Mouse (Mus musculus) stomach, embryonic 14.5 days (tissue): Measurements from ENCODE around the gene Fgf18. TPM values are rescaled to one million over a fixed set of nuclear protein-coding genes. Genes with fewer than 3 reads are reported as not detected.
A peak's percentile ranks its signal among the peaks of the same experiment; 100 is the strongest.

Source experiments
- ATAC-seq: fragments of 200-750 bp; cut with Nextera tagmentation; 2 replicates; pipeline ENCODE4 v1.8.0; 2017; ENCODE audit warnings: low read depth, moderate TSS enrichment; ENCODE audit not compliant: insufficient number of reproducible peaks, insufficient read depth, low FRiP score
- H3K27ac ChIP-seq: fragments of 300-500 bp; sonication (generic); 2 replicates; pipeline ENCODE4 v1.5.1; 2014; ENCODE audit warnings: mild to moderate bottlenecking, low read length, moderate library complexity, mixed read lengths
- H3K27me3 ChIP-seq: fragments of 300-500 bp; sonication (generic); 2 replicates; pipeline ENCODE4 v1.6.1; 2014; ENCODE audit warnings: low read length, control low read depth, mixed read lengths; ENCODE audit not compliant: control insufficient read depth, insufficient read depth
- H3K36me3 ChIP-seq: fragments of 300-500 bp; sonication (generic); 2 replicates; pipeline ENCODE4 v1.6.1; 2014; ENCODE audit warnings: mild to moderate bottlenecking, control low read depth, low read length, moderate library complexity, mixed read lengths; ENCODE audit not compliant: control insufficient read depth, insufficient read depth
- H3K4me1 ChIP-seq: fragments of 300-500 bp; sonication (generic); 2 replicates; pipeline ENCODE4 v1.6.1; 2014; ENCODE audit warnings: low read length, control low read depth, mixed read lengths; ENCODE audit not compliant: control insufficient read depth, insufficient read depth
- H3K4me2 ChIP-seq: fragments of 300-500 bp; sonication (generic); replicated peaks from 2 replicates; pipeline ENCODE4 v1.6.1; 2014; ENCODE audit warnings: low read depth, low read length, control low read depth
- H3K4me3 ChIP-seq: fragments of 300-500 bp; sonication (generic); 2 replicates; pipeline ENCODE4 v1.5.1; 2014; ENCODE audit warnings: low read depth, low read length, control low read depth
- H3K9ac ChIP-seq: fragments of 300-500 bp; sonication (generic); replicated peaks from 2 replicates; pipeline ENCODE4 v1.6.1; 2014; ENCODE audit warnings: low read depth, mild to moderate bottlenecking, control low read depth, low read length, moderate library complexity, mixed read lengths
- H3K9me3 ChIP-seq: fragments of 300-500 bp; sonication (generic); 2 replicates; pipeline ENCODE4 v1.6.1; 2016; ENCODE audit warnings: low read depth, low read length, control low read depth; ENCODE audit not compliant: control insufficient read depth
- WGBS: fragments of 180-500 bp; shearing (Covaris S2); extraction: QIAGEN DNeasy Blood & Tissue Kit; methylation state at CpG from one replicate; pipeline ENCODE4 v1.1.7; 2014; 5-methylcytosine and 5-hydroxymethylcytosine counted together
- polyA plus RNA-seq: library from polyadenylated mRNA; unstranded; fragments of >200 nt; fragmentation: Nextera tagmentation; extraction: Ambion mirVana; gene quantifications from 2 replicates; pipeline ENCODE4 v1.2.1, GENCODE M21; 2014

The Fgf18 gene
- polyA plus RNA-seq, 1 experiment from 2014 or later = 2.8 TPM

DNA sequence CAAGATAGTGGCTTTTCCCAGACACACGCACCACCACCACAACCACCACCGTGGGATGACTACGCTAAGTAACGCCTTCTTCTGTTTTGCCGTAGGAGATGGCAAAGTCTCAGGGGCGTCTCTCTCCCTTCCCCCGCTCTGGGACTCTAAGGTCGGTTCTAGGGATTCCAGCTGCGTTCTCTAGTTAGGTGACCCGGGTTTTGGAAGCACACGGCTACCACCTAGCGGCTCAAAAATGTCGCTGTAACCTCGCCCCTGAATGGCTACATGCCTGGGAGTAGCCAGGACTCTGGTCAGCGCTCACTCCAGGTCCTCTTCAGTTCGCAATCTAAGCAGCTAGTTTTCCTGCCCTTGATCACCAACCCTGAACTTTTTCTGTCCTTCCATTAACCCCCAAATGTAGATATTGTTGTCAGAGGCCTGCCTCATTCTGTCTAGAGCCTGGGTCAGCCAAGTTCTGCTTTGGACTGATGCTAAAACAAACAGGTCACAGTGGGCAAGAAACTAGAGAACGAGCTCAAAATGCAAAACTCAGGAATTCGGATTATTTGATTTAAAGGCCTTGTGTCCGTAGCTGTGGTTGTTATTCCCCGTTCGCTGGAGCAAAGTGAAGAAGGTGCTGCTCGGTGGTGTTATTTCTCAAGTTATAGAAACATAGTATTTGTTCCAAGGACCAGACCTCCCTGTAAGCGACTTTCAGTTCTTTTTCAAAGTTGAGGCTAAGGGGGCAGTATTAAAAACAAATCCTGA, 1.3 kb upstream of the Fgf18 start:
- peak overlapping the region; percentile 1; the same call in 1 of the 2 replicates for H3K27ac ChIP-seq

DNA sequence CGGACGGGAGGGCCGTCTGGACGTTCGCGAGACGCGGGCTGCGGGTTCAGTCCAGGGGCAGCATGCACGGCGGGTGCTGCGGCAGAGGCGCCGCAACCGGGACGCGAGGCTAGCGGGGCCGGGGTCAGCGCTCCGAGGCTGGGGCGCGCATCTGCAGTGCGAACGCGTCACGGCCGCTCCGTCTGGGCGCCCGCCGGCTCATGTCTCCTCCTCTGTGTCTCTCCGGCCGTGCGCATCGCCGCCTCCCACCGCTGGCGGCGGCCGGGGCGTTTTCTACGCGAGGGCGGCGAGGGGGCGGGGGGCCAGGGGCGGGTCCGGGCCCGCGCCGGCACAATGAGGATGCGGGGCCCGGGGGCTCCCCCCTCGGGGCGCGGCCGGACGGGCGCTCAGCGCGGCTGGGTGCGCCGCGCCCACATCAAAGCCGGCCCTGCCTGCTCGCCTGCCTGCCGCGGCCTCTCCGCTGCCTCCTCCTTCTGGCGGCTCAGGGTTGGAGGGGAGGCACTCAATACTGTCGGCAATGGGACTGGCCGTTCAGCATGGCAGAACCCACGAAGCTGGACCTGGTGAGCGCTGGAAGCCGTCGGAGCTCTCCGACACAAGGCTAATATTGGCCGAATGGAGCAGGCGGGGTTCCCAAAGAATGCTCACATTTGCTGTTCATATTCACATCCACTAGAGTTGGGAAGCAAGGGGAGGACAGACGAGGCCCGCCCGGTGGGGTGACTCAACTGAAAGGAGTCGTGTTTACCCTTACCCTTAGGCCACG, 555 bp upstream of the Fgf18 start:
- peaks cover 12% of the 10 kb centered on the region; the same call in 1 of the 2 replicates for H3K4me1 ChIP-seq
- H3K9me3 ChIP-seq = no peaks in the 10 kb centered on the region
- H3K27me3 ChIP-seq = 0 out of 2 replicates have a peak, but pooled peaks cover 3% of the 10 kb centered on the region
- ATAC-seq = peak; percentile 54
- peak overlapping the region; percentile 1; the same call in 1 of the 2 replicates for H3K27ac ChIP-seq
- peaks cover 30% of the 10 kb centered on the region for H3K36me3 ChIP-seq
- peak overlapping the region; percentile 28; the same call in 1 of the 2 replicates for H3K9ac ChIP-seq
- H3K4me2 ChIP-seq = peak overlapping the region; percentile 92
- WGBS = under 1% methylated on average over 73 of the region's 85 CpGs
- H3K4me3 ChIP-seq = peak overlapping the region; percentile 50

More for the DNA sequence above, 1.3 kb upstream of the Fgf18 start:
- Histone ChIP-seq H3K4me2 (peak overlapping the region; percentile 92), H3K9ac (no peak overlapping the region), H3K4me1 (peaks cover 12% of the 10 kb centered on the region; the same call in 1 of the 2 replicates), H3K9me3 (no peaks in the 10 kb centered on the region), H3K4me3 (peak overlapping the region; percentile 50), H3K27me3 (0 out of 2 replicates have a peak, but pooled peaks cover 3% of the 10 kb centered on the region), H3K36me3 (peaks cover 38% of the 10 kb centered on the region)
- ATAC-seq = peak; percentile 72
- 5% methylated on average over 23 of the region's 23 CpGs for WGBS

DNA sequence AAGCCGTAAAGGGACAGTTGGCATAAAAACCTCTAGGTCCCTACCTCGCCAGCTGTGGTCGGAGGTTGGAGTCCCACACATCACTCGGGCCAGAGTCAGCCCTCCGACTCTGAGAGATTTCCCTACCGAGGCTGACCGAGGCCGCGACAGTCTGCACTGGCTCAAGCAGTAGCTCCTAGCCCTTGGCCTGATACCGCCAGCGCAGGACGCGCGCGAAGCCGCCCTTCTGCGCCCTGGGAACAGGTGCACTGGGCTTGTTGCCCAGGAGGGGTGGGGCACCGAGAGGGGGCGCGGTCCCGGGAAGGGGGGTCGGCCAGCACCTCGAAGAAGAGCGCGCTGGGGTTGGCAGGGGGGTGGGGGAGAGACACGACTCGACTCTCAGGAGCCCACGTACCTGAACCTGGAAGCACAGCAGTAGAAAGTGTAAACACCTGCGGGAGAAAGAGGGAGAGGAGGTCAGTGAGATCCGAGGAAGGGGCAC, 509 bp downstream of the Fgf18 start:
- Histone ChIP-seq H3K27me3 (0 out of 2 replicates have a peak, but pooled peaks cover 3% of the 10 kb centered on the region), H3K4me1 (peaks cover 12% of the 10 kb centered on the region; the same call in 1 of the 2 replicates), H3K36me3 (peaks cover 21% of the 10 kb centered on the region), H3K4me2 (peak overlapping the region; percentile 92), H3K9ac (peak overlapping the region; percentile 28; the same call in 1 of the 2 replicates), H3K4me3 (peak overlapping the region; percentile 50), H3K9me3 (no peaks in the 10 kb centered on the region), H3K27ac (no peak overlapping the region)
- WGBS = 2% methylated on average over 30 of the region's 30 CpGs
- ATAC-seq = no peak; the same call in 1 of the 2 replicates

DNA sequence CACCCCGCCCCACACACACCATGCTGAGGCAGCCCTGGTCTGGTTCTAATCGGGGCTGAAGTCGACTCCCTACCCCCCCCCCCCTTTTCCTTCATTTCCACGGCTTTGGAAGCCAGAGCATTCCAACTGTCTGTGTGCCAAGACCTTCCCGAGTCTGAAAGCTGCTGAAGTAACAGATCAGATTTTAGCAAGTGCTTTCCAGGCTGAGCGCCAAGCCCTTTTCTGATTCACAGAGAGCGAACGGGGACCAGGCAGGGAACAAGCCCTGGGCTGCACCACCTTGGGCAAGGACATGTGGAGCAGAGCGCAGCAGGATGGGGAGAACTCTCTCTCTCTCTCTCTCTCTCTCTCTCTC, 1.1 kb downstream of the Fgf18 start:
- Histone ChIP-seq H3K9ac (no peak overlapping the region), H3K4me1 (peaks cover 12% of the 10 kb centered on the region; the same call in 1 of the 2 replicates), H3K27ac (no peak overlapping the region), H3K27me3 (0 out of 2 replicates have a peak, but pooled peaks cover 3% of the 10 kb centered on the region), H3K4me3 (no peak overlapping the region), H3K36me3 (peaks cover 16% of the 10 kb centered on the region), H3K9me3 (no peaks in the 10 kb centered on the region), H3K4me2 (peak overlapping the region; percentile 92; the same call in 1 of the 2 replicates)
- whole genome bisulfite sequencing = 3% methylated on average over 9 of the region's 9 CpGs
- ATAC-seq = 0 out of 2 replicates have a peak, but pooled peaks have one; percentile 12

DNA sequence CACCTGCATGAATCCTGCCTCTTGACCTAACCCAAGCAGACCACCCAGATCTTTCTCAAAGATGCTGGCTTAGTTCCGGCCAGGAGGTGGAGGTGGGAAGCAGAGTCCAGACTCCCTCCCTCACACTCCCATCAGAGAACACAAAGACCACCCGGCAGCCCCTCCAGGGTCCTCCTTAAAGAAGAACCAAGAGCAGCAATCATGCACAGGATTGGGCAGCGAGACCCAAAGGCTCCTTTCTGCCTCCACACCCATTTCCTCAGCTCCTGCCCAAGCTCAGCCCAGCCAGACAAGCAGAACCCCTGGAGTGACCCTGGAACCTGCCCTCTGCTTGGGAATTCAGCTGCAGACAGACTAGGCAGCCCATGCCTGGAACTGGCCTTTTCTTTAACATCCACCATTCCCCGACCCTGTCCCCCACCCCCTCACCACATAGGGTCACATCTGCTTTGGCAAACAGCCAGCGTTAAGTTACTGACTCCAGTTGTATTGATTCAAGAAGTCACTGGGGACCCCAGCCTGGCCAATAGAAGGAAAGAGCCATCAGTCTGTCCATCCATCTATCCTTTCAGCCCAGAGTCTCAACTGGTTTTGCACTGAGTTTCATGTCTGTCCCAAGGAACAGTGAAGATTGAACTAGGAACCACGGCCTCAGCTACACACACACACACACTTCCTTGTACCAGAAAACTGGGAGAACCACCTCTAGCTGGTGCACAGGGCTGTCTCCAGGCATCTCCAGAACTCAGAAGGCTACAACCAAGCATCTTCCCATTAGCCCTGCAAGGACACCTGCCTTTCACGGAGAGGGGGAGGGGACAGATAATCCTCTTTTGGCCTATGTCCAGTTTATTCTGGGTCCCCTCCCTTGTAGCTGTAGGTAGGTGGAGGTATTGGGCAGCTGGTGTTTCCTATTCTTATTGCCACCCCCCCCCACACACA, 1.7 kb downstream of the Fgf18 start:
- 27% methylated on average over 7 of the region's 7 CpGs for WGBS
- H3K27ac ChIP-seq = no peak overlapping the region
- no peaks in the 10 kb centered on the region for H3K9me3 ChIP-seq
- H3K4me1 ChIP-seq = peaks cover 12% of the 10 kb centered on the region; the same call in 1 of the 2 replicates
- 0 out of 2 replicates have a peak, but pooled peaks cover 3% of the 10 kb centered on the region for H3K27me3 ChIP-seq
- H3K4me3 ChIP-seq = no peak overlapping the region
- H3K36me3 ChIP-seq = peaks cover 9% of the 10 kb centered on the region
- no peak overlapping the region for H3K9ac ChIP-seq
- no peak for ATAC-seq
- no peak overlapping the region; the same call in 1 of the 2 replicates for H3K4me2 ChIP-seq

DNA sequence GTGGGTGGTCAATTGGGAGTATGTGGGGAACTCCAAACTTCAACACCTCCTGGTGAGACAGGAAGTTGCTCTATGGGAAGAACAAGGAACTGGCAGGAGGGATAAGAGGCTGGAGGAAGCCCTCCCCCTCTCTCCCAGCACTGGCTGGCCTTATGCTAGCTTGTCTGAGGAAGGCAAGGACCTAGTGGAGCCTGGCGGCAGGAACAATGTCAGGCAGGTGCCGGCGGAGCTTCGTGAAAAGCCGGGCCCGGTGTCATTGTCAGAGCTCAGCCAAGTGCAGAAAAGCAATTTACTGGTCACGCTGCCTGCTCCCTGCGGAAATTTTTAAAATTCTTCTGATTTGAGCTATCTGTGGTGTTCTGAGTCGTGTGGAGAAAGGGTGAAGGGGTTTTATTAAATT, 3.3 kb downstream of the Fgf18 start:
- Histone ChIP-seq H3K4me3 (no peak overlapping the region), H3K4me2 (no peak overlapping the region), H3K9ac (no peak overlapping the region), H3K36me3 (no peaks in the 10 kb centered on the region), H3K4me1 (peaks cover 12% of the 10 kb centered on the region; the same call in 1 of the 2 replicates), H3K27me3 (0 out of 2 replicates have a peak, but pooled peaks cover 3% of the 10 kb centered on the region), H3K9me3 (no peaks in the 10 kb centered on the region), H3K27ac (no peak overlapping the region)
- whole genome bisulfite sequencing = 34% methylated on average over 9 of the region's 9 CpGs
- ATAC-seq = no peak

DNA sequence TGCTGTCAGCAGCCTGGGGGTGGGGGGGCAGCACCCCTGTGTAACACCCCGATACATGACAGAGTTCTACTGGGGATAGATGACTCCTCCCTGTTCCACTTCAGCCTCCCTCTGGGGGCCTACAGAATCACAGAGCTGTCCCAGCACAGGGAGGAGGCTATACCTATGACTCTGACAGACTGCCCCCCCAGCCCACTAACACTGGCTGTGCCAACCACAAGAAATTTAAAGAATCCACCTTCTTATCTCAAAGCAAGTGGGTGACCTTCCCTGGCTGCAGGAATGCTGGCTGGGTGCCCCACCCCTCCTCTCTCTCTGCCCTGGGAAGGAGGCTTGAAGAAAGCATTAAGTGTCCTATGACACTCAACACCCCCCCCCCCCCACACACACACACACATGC, 4.4 kb downstream of the Fgf18 start:
- Histone ChIP-seq H3K4me2 (no peak overlapping the region), H3K36me3 (no peaks in the 10 kb centered on the region), H3K27me3 (0 out of 2 replicates have a peak, but pooled peaks cover 3% of the 10 kb centered on the region), H3K9ac (no peak overlapping the region), H3K4me1 (peaks cover 12% of the 10 kb centered on the region; the same call in 1 of the 2 replicates), H3K27ac (no peak overlapping the region), H3K9me3 (no peaks in the 10 kb centered on the region), H3K4me3 (no peak overlapping the region)
- no peak for ATAC-seq
- WGBS = 69% methylated on average over 1 of the region's 1 CpGs
